Mouse (Mus musculus) liver, embryonic 11.5 days (tissue): ENCODE results near the gene Edn2. TPM values are rescaled to one million over a fixed set of nuclear protein-coding genes. Genes with fewer than 3 reads are reported as not detected.

Experiments used
- ATAC-seq: fragments of 200-750 bp; cut with Nextera tagmentation; replicated peaks from 2 replicates; pipeline ENCODE4 v1.8.0; 2017; ENCODE audit warnings: moderate number of reproducible peaks, mild to moderate bottlenecking, moderate TSS enrichment, moderate library complexity; ENCODE audit not compliant: low FRiP score
- DNase-seq: peaks from one replicate; pipeline ENCODE4 v3.0.0-alpha.2; 2017; ENCODE audit warnings: low spot score
- H3K27ac ChIP-seq: fragments of 300-500 bp; sonication (generic); 2 replicates; pipeline ENCODE4 v1.5.1; 2014; ENCODE audit warnings: mild to moderate bottlenecking, low read depth, low read length, control low read depth
- H3K27me3 ChIP-seq: fragments of 300-500 bp; sonication (generic); replicated peaks from 2 replicates; pipeline ENCODE4 v1.6.1; 2014; ENCODE audit warnings: low read length, mixed read lengths; ENCODE audit not compliant: control insufficient read depth, insufficient read depth
- H3K36me3 ChIP-seq: fragments of 300-500 bp; sonication (generic); 2 replicates; pipeline ENCODE4 v1.6.1; 2014; ENCODE audit warnings: mild to moderate bottlenecking, low read length, moderate library complexity, mixed read lengths; ENCODE audit not compliant: control insufficient read depth, insufficient read depth
- H3K4me1 ChIP-seq: fragments of 300-500 bp; sonication (generic); replicated peaks from 2 replicates; pipeline ENCODE4 v1.6.1; 2014; ENCODE audit warnings: low read length, mixed read lengths; ENCODE audit not compliant: control insufficient read depth, insufficient read depth
- H3K4me2 ChIP-seq: fragments of 300-500 bp; sonication (generic); 2 replicates; pipeline ENCODE4 v1.6.1; 2014; ENCODE audit warnings: mild to moderate bottlenecking, control low read depth, moderate library complexity
- H3K4me3 ChIP-seq: fragments of 300-500 bp; sonication (generic); 2 replicates; pipeline ENCODE4 v1.5.1; 2014; ENCODE audit warnings: low read depth, low read length, control low read depth
- H3K9ac ChIP-seq: fragments of 300-500 bp; sonication (generic); 2 replicates; pipeline ENCODE4 v1.6.1; 2014; ENCODE audit warnings: low read depth, low read length, control low read depth
- H3K9me3 ChIP-seq: fragments of 300-500 bp; sonication (generic); 2 replicates; pipeline ENCODE4 v1.6.1; 2016; ENCODE audit warnings: low read length, inconsistent platforms, mixed read lengths; ENCODE audit not compliant: control insufficient read depth
- WGBS: fragments of 180-500 bp; shearing (Covaris S2); extraction: QIAGEN DNeasy Blood & Tissue Kit; methylation state at CpG from one replicate; pipeline ENCODE4 v1.1.7; 2014; 5-methylcytosine and 5-hydroxymethylcytosine counted together
- polyA plus RNA-seq: library from polyadenylated mRNA; unstranded; fragments of >200 nt; fragmentation: Nextera tagmentation; extraction: Ambion mirVana; gene quantifications from 2 replicates; pipeline ENCODE4 v1.2.1, GENCODE M21; 2014

Edn2 gene
- polyA plus RNA-seq, 1 experiment from 2014 or later: 0.59 TPM

DNA sequence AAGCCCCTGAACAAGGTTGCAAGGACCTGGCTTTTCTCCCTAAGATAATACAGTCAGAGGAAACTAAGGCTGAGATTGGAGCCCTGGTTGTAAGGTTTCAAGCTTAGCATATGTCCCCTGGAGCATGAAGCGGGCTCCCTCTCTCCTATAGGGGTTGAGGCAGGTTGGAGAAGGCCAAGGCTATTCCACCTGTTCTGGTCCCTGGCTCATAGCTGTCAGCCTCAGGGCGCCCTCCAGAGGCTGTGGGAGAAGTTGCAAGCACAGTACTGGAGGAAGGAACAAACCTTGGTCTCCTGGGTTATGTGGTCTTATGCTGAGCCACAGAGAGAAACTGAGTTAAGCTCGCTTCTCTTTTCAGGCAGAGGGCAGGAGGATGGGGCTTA lies 11.9 kb upstream of the Edn2 start:
- DNase-seq: no peak
- H3K9ac ChIP-seq: no peak overlapping the region

DNA sequence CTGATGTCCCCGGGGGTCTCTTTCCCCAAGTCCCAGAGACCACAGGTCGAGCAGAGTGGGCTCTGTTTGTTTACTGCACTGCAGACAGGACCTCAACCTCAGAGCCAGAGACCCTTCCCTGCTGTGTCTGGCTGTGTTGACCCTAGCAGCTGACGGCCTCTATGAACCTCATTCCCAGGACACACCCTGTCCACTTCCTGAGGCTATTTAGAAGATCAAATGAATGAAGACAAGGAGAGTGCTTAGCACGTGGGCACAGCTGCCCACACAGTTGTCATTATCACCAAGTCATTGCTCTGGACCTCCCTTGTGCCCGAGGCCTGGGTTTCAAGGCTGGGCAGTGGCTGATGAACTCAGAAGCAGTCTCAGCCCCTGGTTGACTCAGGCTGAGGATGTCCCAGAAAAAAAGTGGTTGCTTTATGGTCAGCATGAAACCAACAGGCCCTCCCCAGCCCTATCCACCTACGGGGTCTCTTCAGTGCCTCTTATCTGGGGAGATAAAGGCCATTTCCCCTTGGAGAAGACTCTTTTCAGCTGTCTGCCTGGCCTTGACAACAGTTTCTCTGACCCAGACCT lies 10.6 kb upstream of the Edn2 start:
- WGBS: 40% methylated on average over 6 of the region's 6 CpGs
- no peaks in the 10 kb centered on the region for H3K4me1 ChIP-seq
- no peaks in the 10 kb centered on the region for H3K9me3 ChIP-seq
- H3K27me3 ChIP-seq: peaks cover 30% of the 10 kb centered on the region
- no peak overlapping the region for H3K4me2 ChIP-seq
- H3K4me3 ChIP-seq: no peak overlapping the region
- ATAC-seq (no peak), DNase-seq (no peak)
- H3K9ac ChIP-seq: no peak overlapping the region
- no peaks in the 10 kb centered on the region for H3K36me3 ChIP-seq
- H3K27ac ChIP-seq: no peak overlapping the region

More for the DNA sequence above, 11.9 kb upstream of the Edn2 start:
- no peaks in the 10 kb centered on the region for H3K4me1 ChIP-seq
- no peak for ATAC-seq
- no peaks in the 10 kb centered on the region for H3K9me3 ChIP-seq
- H3K27ac ChIP-seq: no peak overlapping the region
- no peak overlapping the region for H3K4me3 ChIP-seq
- no peaks in the 10 kb centered on the region for H3K36me3 ChIP-seq
- WGBS: 29% methylated on average over 3 of the region's 3 CpGs
- peaks cover 30% of the 10 kb centered on the region for H3K27me3 ChIP-seq
- H3K4me2 ChIP-seq: peak overlapping the region; percentile 56

DNA sequence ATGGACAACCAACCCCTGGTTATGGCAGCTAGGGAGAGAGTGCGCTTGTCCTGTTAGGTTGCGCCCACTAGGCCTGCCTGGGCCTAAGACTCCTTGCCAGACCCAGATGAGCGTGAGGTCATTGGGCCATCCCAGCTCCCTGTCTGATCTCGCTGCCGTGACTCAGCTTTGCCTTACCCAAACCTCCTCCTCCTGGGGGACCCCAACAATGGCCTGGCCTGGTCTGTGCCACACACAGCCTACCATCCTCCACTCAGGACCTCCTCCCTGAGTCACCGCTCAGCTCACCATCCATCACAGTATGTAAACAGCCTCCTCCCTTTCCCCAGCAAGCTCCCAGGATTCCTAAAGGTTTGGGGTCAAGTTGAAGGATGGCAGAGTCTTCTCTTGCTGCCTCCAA lies 9.1 kb upstream of the Edn2 start:
- Histone ChIP-seq H3K36me3 (no peaks in the 10 kb centered on the region), H3K27ac (no peak overlapping the region), H3K9ac (no peak overlapping the region), H3K4me2 (no peak overlapping the region), H3K4me1 (no peaks in the 10 kb centered on the region), H3K4me3 (no peak overlapping the region), H3K9me3 (no peaks in the 10 kb centered on the region), H3K27me3 (peaks cover 30% of the 10 kb centered on the region)
- DNase-seq (no peak), ATAC-seq (no peak)
- 73% methylated on average over 6 of the region's 6 CpGs for WGBS

DNA sequence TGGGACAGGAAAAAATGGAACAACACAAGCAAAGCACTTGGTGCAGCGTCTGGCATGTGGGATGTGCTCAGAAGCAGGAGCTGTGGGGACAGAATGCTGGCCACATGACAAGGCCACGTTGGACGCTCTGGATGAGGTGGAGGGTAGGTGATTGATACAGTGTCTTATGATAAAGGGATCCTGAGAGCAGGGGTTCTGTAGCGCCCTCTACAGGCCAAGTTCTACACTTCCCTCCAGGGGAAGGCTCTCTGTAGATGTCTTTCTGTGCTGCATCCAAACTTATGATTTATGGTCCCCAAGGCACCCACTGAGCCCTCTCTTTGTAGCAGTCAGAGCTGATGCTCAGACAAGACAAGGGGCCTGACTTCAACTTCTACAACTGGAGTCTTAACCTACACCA lies 8.4 kb upstream of the Edn2 start:
- DNase-seq (no peak), ATAC-seq (no peak)
- H3K4me1 ChIP-seq: no peaks in the 10 kb centered on the region
- 62% methylated on average over 4 of the region's 4 CpGs for WGBS
- H3K4me2 ChIP-seq: no peak overlapping the region
- no peaks in the 10 kb centered on the region for H3K36me3 ChIP-seq
- no peaks in the 10 kb centered on the region for H3K9me3 ChIP-seq
- peaks cover 28% of the 10 kb centered on the region for H3K27me3 ChIP-seq
- no peak overlapping the region for H3K4me3 ChIP-seq
- no peak overlapping the region for H3K27ac ChIP-seq
- no peak overlapping the region for H3K9ac ChIP-seq

DNA sequence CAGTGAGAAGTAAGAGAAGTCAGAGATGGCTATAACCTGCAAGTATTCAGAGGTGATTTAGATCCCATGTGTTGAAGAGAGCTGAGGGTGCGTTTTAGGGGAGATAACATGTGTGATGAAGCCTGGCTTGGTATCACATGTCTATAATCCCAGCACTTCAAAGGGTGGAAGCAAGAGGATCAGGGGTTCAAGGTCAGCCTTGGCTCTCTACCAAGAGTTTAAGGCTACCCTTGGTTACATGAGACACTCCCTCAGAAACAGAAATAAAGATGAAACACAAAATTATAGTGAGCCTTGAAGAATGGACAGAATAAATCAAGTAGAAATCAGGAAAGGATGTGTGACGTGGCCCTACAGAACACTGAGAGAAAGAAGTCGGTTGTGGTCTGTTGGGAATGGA lies 7.3 kb upstream of the Edn2 start:
- Histone ChIP-seq H3K4me2 (no peak overlapping the region), H3K4me3 (no peak overlapping the region), H3K9ac (no peak overlapping the region), H3K9me3 (no peaks in the 10 kb centered on the region), H3K27ac (no peak overlapping the region), H3K4me1 (no peaks in the 10 kb centered on the region), H3K36me3 (no peaks in the 10 kb centered on the region), H3K27me3 (peaks cover 17% of the 10 kb centered on the region)
- WGBS: 86% methylated on average over 3 of the region's 3 CpGs
- no peak for DNase-seq
- no peak for ATAC-seq

DNA sequence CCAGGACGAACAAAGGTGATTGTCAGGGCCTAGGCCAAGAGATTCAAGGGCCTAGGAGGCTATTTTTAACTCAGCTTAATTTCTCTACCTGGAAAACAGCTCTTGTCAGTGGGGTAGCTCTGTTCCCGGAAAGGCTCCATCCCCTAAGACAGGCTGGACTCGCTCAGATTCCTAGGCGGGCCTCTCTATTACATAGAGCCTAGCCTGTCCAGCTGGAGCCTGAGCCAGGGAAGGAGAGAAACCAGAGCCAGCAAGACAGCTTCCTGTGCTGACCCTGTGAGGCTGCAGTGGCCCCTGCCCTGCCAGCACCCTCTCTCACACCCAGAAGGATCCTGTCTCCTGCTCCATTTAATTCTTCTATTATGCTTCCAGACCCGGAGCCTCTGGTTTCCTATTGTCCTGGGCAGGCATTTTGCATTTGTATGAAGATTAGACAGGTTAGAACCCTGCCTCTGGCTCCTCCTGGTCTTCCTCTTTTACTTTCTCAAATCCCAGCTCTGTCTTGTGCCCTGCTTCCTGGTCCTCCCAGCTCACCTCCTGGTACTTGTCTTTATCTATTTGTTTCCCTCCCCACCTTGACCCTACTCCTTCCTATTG lies 2.2 kb upstream of the Edn2 start:
- Histone ChIP-seq H3K4me3 (no peak overlapping the region), H3K27ac (no peak overlapping the region), H3K36me3 (no peaks in the 10 kb centered on the region), H3K9me3 (no peaks in the 10 kb centered on the region), H3K27me3 (peaks cover 5% of the 10 kb centered on the region; the same call in 1 of the 2 replicates), H3K4me1 (no peaks in the 10 kb centered on the region), H3K4me2 (no peak overlapping the region), H3K9ac (no peak overlapping the region)
- 59% methylated on average over 5 of the region's 5 CpGs for WGBS
- no peak for ATAC-seq
- DNase-seq: no peak

DNA sequence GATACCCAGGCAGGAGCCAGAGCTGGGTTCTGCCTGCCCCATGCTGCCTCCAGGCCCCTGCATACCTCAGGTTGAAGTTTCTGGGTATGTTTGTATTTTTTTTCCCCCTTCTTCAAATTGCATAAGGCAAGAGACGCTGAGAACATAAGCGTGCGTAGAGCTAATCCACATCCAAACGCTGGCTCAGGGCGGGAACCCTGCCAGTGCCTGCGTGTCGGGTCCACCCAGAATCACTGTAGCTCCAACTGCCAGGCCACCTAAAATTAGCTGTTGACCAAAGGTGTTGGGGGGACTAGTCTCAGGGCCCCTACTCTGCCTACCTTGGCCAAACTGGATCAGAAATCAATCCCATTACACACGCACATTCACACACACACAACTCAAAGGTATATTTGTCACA lies 1.6 kb downstream of the Edn2 start:
- Histone ChIP-seq H3K4me1 (no peaks in the 10 kb centered on the region), H3K4me2 (no peak overlapping the region), H3K9me3 (no peaks in the 10 kb centered on the region), H3K4me3 (no peak overlapping the region), H3K36me3 (no peaks in the 10 kb centered on the region), H3K27me3 (peaks cover 5% of the 10 kb centered on the region; the same call in 1 of the 2 replicates), H3K9ac (no peak overlapping the region), H3K27ac (no peak overlapping the region)
- 83% methylated on average over 8 of the region's 8 CpGs for WGBS
- DNase-seq (no peak), ATAC-seq (no peak)

DNA sequence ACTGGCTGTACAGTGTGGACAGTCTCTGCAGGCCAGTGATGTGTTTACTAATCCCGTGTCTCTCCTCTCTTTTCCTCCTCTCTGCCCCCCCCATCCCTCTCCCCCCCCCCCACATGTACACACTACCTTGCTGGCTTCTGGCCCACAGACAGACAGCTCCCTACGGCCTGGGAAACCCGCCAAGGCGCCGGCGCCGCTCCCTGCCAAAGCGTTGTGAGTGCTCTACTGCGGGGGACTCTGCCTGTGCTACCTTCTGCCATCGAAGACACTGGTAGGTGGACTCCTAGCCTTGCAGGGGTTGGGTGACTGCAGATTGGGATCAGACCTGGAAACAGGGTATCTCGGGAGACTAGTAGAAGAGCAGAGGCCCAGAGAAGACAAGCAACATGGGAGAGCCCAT lies 2.2 kb downstream of the Edn2 start:
- no peak overlapping the region for H3K4me3 ChIP-seq
- DNase-seq (no peak), ATAC-seq (no peak)
- H3K9me3 ChIP-seq: no peaks in the 10 kb centered on the region
- no peaks in the 10 kb centered on the region for H3K36me3 ChIP-seq
- H3K27me3 ChIP-seq: peaks cover 5% of the 10 kb centered on the region; the same call in 1 of the 2 replicates
- no peak overlapping the region for H3K4me2 ChIP-seq
- no peak overlapping the region for H3K27ac ChIP-seq
- H3K9ac ChIP-seq: no peak overlapping the region
- 70% methylated on average over 10 of the region's 11 CpGs for WGBS
- H3K4me1 ChIP-seq: no peaks in the 10 kb centered on the region

DNA sequence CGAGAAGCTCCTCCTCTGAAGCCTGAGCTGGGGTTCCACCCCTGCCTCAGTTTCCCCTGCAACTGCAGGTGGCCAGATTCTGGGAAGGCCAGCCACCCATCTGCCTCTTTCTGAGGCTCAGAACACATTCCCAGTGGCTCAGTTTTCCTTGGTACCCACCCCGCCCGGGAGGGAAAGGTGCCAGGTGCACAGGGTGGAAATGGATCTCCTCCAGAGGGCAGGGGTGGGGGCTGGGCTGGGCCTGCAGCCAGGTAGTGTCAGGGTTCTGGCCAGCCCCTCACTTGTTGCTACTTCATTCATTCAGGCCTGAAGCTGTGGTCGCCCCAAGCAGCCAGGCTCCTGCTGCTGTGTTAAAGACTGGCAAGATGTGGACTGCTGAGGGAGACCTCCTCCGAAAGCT lies 3.3 kb downstream of the Edn2 start:
- Histone ChIP-seq H3K27me3 (peaks cover 5% of the 10 kb centered on the region; the same call in 1 of the 2 replicates), H3K9me3 (no peaks in the 10 kb centered on the region)
- 83% methylated on average over 5 of the region's 5 CpGs for WGBS

More for the DNA sequence above, 3.3 kb downstream of the Edn2 start:
- Histone ChIP-seq H3K9ac (no peak overlapping the region), H3K4me1 (no peaks in the 10 kb centered on the region), H3K27ac (no peak overlapping the region), H3K36me3 (no peaks in the 10 kb centered on the region), H3K4me2 (no peak overlapping the region), H3K4me3 (no peak overlapping the region)
- no peak for ATAC-seq
- no peak for DNase-seq
